Mouse (Mus musculus) activated CD4-positive, CD25-positive, alpha-beta regulatory T cell (primary cell): Measurements from ENCODE around the gene Tspan18. TPM values are rescaled to one million over a fixed set of nuclear protein-coding genes. Genes with fewer than 3 reads are reported as not detected.

Experiments used
- polyA plus RNA-seq, 2 experiments: library from polyadenylated mRNA; unstranded; fragments of 100-300 nt; shearing (Covaris generic); gene quantifications; one replicate each; pipeline ENCODE4 v1.2.1; 2017

The Tspan18 gene
- polyA plus RNA-seq = not detected

GRCm38 (mm10) chr2:93333817-93334731, at the start of gene Tspan18:
Gene Tspan18, minus strand, starts transcription at chr2:93334505.

GRCm38 (mm10) chr2:93187323-93187996, 146.8 kb downstream of the Tspan18 start, which contains the start of gene Trp53i11:
Gene Trp53i11, plus strand, starts transcription at chr2:93187548.

Other genes with a start within 250 kb of the Tspan18 start
- gene Trp53i11, start 147.0 kb downstream of the Tspan18 start, polyA plus RNA-seq = 100 to 1,000 TPM in 1 of 2 experiments, 10 to 100 TPM in 1; 90.8 to 204 TPM
- 100 to 1,000 TPM; 702 to 722 TPM for gene Cd82, start 128.6 kb upstream of the Tspan18 start, polyA plus RNA-seq
- not detected for gene Gm10803, start 226.1 kb upstream of the Tspan18 start, polyA plus RNA-seq